Mouse (Mus musculus): ENCODE results near the gene Tor4a. TPM values are rescaled to one million over a fixed set of nuclear protein-coding genes. Genes with fewer than 3 reads are reported as not detected.

Tor4a gene
- polyA plus RNA-seq, 1 experiment from 2014 or later: 1.1 TPM

- Histone ChIP-seq H3K9me3 (ENCODE audit: control insufficient read depth, low read length) (no peaks in the 10 kb centered on the region), H3K4me1 (ENCODE audit: control insufficient read depth, insufficient read depth, low read length) (peaks cover 6% of the 10 kb centered on the region), H3K27me3 (ENCODE audit: control insufficient read depth, insufficient read depth, low read length) (no peaks in the 10 kb centered on the region), H3K36me3 (ENCODE audit: control insufficient read depth, insufficient read depth, low read length) (no peaks in the 10 kb centered on the region), H3K27ac (replicated peaks; ENCODE audit: low read depth, low read length) (0 out of 2 replicates have a peak overlapping the region, but pooled peaks have one; percentile 27), H3K9ac (replicated peaks; ENCODE audit: low read length) (no peak overlapping the region), H3K4me3 (replicated peaks; ENCODE audit: low read depth, low read length) (no peak overlapping the region), H3K4me2 (ENCODE audit: low read length) (peak overlapping the region; percentile 37)
- DNase-seq (no peak), ATAC-seq (ENCODE audit: low FRiP score, low TSS enrichment) (no peak)
- 69% methylated on average over 6 of the region's 6 CpGs for WGBS
These were observed 32.4 kb upstream of the Tor4a start for GRCm38 (mm10) chr2:25228995-25229530.

GRCm38 (mm10) chr2:25228431-25228889, 31.8 kb upstream of the Tor4a start:
- 3% methylated on average over 7 of the region's 7 CpGs for WGBS
- Histone ChIP-seq H3K27me3 (ENCODE audit: control insufficient read depth, insufficient read depth, low read length) (no peaks in the 10 kb centered on the region), H3K4me2 (ENCODE audit: low read length) (peak overlapping the region; percentile 37), H3K9ac (replicated peaks; ENCODE audit: low read length) (no peak overlapping the region), H3K9me3 (ENCODE audit: control insufficient read depth, low read length) (no peaks in the 10 kb centered on the region), H3K4me3 (replicated peaks; ENCODE audit: low read depth, low read length) (no peak overlapping the region), H3K36me3 (ENCODE audit: control insufficient read depth, insufficient read depth, low read length) (no peaks in the 10 kb centered on the region), H3K27ac (replicated peaks; ENCODE audit: low read depth, low read length) (peak overlapping the region; percentile 27), H3K4me1 (ENCODE audit: control insufficient read depth, insufficient read depth, low read length) (peaks cover 12% of the 10 kb centered on the region)
- DNase-seq (peak; percentile 87), ATAC-seq (ENCODE audit: low FRiP score, low TSS enrichment) (no peak)

- Histone ChIP-seq H3K4me2 (ENCODE audit: low read length) (no peak overlapping the region), H3K4me3 (replicated peaks; ENCODE audit: low read depth, low read length) (no peak overlapping the region), H3K36me3 (ENCODE audit: control insufficient read depth, insufficient read depth, low read length) (no peaks in the 10 kb centered on the region), H3K27ac (replicated peaks; ENCODE audit: low read depth, low read length) (no peak overlapping the region), H3K9ac (replicated peaks; ENCODE audit: low read length) (no peak overlapping the region), H3K27me3 (ENCODE audit: control insufficient read depth, insufficient read depth, low read length) (no peaks in the 10 kb centered on the region), H3K9me3 (ENCODE audit: control insufficient read depth, low read length) (no peaks in the 10 kb centered on the region), H3K4me1 (ENCODE audit: control insufficient read depth, insufficient read depth, low read length) (peaks cover 15% of the 10 kb centered on the region)
- ATAC-seq (ENCODE audit: low FRiP score, low TSS enrichment): no peak
- WGBS: 88% methylated on average over 4 of the region's 4 CpGs
- DNase-seq: no peak
These were observed 30.7 kb upstream of the Tor4a start for GRCm38 (mm10) chr2:25227406-25227805.

- no peak for ATAC-seq (ENCODE audit: low FRiP score, low TSS enrichment)
- Histone ChIP-seq H3K36me3 (ENCODE audit: control insufficient read depth, insufficient read depth, low read length) (peaks cover 2% of the 10 kb centered on the region), H3K9me3 (ENCODE audit: control insufficient read depth, low read length) (no peaks in the 10 kb centered on the region), H3K27me3 (ENCODE audit: control insufficient read depth, insufficient read depth, low read length) (no peaks in the 10 kb centered on the region), H3K9ac (replicated peaks; ENCODE audit: low read length) (no peak overlapping the region), H3K4me2 (ENCODE audit: low read length) (no peak overlapping the region), H3K4me1 (ENCODE audit: control insufficient read depth, insufficient read depth, low read length) (peaks cover 15% of the 10 kb centered on the region), H3K27ac (replicated peaks; ENCODE audit: low read depth, low read length) (no peak overlapping the region), H3K4me3 (replicated peaks; ENCODE audit: low read depth, low read length) (no peak overlapping the region)
- DNase-seq: no peak
- 81% methylated on average over 5 of the region's 5 CpGs for WGBS
These were observed 30.2 kb upstream of the Tor4a start for GRCm38 (mm10) chr2:25226864-25227263.

GRCm38 (mm10) chr2:25225811-25226379, 29.2 kb upstream of the Tor4a start:
- Histone ChIP-seq H3K9me3 (ENCODE audit: control insufficient read depth, low read length) (no peaks in the 10 kb centered on the region), H3K4me2 (ENCODE audit: low read length) (peak overlapping the region; percentile 56), H3K9ac (replicated peaks; ENCODE audit: low read length) (no peak overlapping the region), H3K27ac (replicated peaks; ENCODE audit: low read depth, low read length) (peak overlapping the region; percentile 99), H3K36me3 (ENCODE audit: control insufficient read depth, insufficient read depth, low read length) (peaks cover 6% of the 10 kb centered on the region), H3K4me3 (replicated peaks; ENCODE audit: low read depth, low read length) (no peak overlapping the region; the same call in 1 of the 2 replicates), H3K4me1 (ENCODE audit: control insufficient read depth, insufficient read depth, low read length) (peaks cover 15% of the 10 kb centered on the region), H3K27me3 (ENCODE audit: control insufficient read depth, insufficient read depth, low read length) (no peaks in the 10 kb centered on the region)
- ATAC-seq (ENCODE audit: low FRiP score, low TSS enrichment) (no peak), DNase-seq (no peak)
- 71% methylated on average over 8 of the region's 8 CpGs for WGBS

- peak overlapping the region; percentile 99 for H3K27ac ChIP-seq (replicated peaks; ENCODE audit: low read depth, low read length)
- peak overlapping the region; percentile 84 for H3K4me3 ChIP-seq (replicated peaks; ENCODE audit: low read depth, low read length)
- H3K9ac ChIP-seq (replicated peaks; ENCODE audit: low read length): peak overlapping the region; percentile 62
- 2% methylated on average over 41 of the region's 41 CpGs for WGBS
- no peaks in the 10 kb centered on the region for H3K27me3 ChIP-seq (ENCODE audit: control insufficient read depth, insufficient read depth, low read length)
- peaks cover 6% of the 10 kb centered on the region for H3K36me3 ChIP-seq (ENCODE audit: control insufficient read depth, insufficient read depth, low read length)
- no peaks in the 10 kb centered on the region for H3K9me3 ChIP-seq (ENCODE audit: control insufficient read depth, low read length)
- DNase-seq (peak; percentile 100), ATAC-seq (ENCODE audit: low FRiP score, low TSS enrichment) (peak; percentile 97)
- H3K4me2 ChIP-seq (ENCODE audit: low read length): peak overlapping the region; percentile 56
- H3K4me1 ChIP-seq (ENCODE audit: control insufficient read depth, insufficient read depth, low read length): peaks cover 15% of the 10 kb centered on the region
These were observed 28.4 kb upstream of the Tor4a start for GRCm38 (mm10) chr2:25224766-25225752.

GRCm38 (mm10) chr2:25224492-25224765, 27.7 kb upstream of the Tor4a start, which contains the start of gene Tubb4b:
Gene Tubb4b (minus strand): TSS chr2:25224702.
- 0% methylated on average over 17 of the region's 17 CpGs for WGBS
- Histone ChIP-seq H3K27me3 (ENCODE audit: control insufficient read depth, insufficient read depth, low read length) (no peaks in the 10 kb centered on the region), H3K4me2 (ENCODE audit: low read length) (peak within 1 kb of the TSS; percentile 90), H3K4me3 (replicated peaks; ENCODE audit: low read depth, low read length) (peak within 1 kb of the TSS; percentile 84), H3K27ac (replicated peaks; ENCODE audit: low read depth, low read length) (peak within 1 kb of the TSS; percentile 99), H3K4me1 (ENCODE audit: control insufficient read depth, insufficient read depth, low read length) (peaks cover 15% of the 10 kb centered on the region), H3K36me3 (ENCODE audit: control insufficient read depth, insufficient read depth, low read length) (peaks cover 6% of the 10 kb centered on the region), H3K9ac (replicated peaks; ENCODE audit: low read length) (peak within 1 kb of the TSS; percentile 80), H3K9me3 (ENCODE audit: control insufficient read depth, low read length) (no peaks in the 10 kb centered on the region)
- no peak for ATAC-seq (ENCODE audit: low FRiP score, low TSS enrichment)
- no peak for DNase-seq

- Histone ChIP-seq H3K4me3 (replicated peaks; ENCODE audit: low read depth, low read length) (peak overlapping the region; percentile 84), H3K9ac (replicated peaks; ENCODE audit: low read length) (peak overlapping the region; percentile 80), H3K27ac (replicated peaks; ENCODE audit: low read depth, low read length) (peak overlapping the region; percentile 89), H3K4me2 (ENCODE audit: low read length) (peak overlapping the region; percentile 90), H3K36me3 (ENCODE audit: control insufficient read depth, insufficient read depth, low read length) (peaks cover 6% of the 10 kb centered on the region), H3K27me3 (ENCODE audit: control insufficient read depth, insufficient read depth, low read length) (no peaks in the 10 kb centered on the region), H3K4me1 (ENCODE audit: control insufficient read depth, insufficient read depth, low read length) (peaks cover 15% of the 10 kb centered on the region), H3K9me3 (ENCODE audit: control insufficient read depth, low read length) (no peaks in the 10 kb centered on the region)
- WGBS: 2% methylated on average over 52 of the region's 53 CpGs
- DNase-seq: no peak
- ATAC-seq (ENCODE audit: low FRiP score, low TSS enrichment): peak; percentile 22
These were observed 27.2 kb upstream of the Tor4a start for GRCm38 (mm10) chr2:25223681-25224491.

Data from midbrain, embryonic 14.5 days (tissue).